Mouse (Mus musculus) adrenal gland, postnatal 4 days (tissue): ENCODE results near the gene Mtf1. TPM values are rescaled to one million over a fixed set of nuclear protein-coding genes. Genes with fewer than 3 reads are reported as not detected.

ENCODE experiments used
- DNase-seq, 2 experiments: peaks; one replicate each; pipeline ENCODE4 v3.0.0; 2021 to 2022; ENCODE audit warnings: low spot score in 2 of 2, mixed read lengths in 2 of 2
- total RNA-seq, 2 experiments: library from RNA; stranded (reverse); gene quantifications; 2 replicates each; pipeline ENCODE4 v1.2.3; 2021

Gene Mtf1
- total RNA-seq, 2 experiments from 2014 or later = 25.0 to 27.8 TPM

- no peak for DNase-seq
Observed at GRCm38 (mm10) chr4:124796913-124797312, 5.0 kb upstream of the Mtf1 start.

DNA sequence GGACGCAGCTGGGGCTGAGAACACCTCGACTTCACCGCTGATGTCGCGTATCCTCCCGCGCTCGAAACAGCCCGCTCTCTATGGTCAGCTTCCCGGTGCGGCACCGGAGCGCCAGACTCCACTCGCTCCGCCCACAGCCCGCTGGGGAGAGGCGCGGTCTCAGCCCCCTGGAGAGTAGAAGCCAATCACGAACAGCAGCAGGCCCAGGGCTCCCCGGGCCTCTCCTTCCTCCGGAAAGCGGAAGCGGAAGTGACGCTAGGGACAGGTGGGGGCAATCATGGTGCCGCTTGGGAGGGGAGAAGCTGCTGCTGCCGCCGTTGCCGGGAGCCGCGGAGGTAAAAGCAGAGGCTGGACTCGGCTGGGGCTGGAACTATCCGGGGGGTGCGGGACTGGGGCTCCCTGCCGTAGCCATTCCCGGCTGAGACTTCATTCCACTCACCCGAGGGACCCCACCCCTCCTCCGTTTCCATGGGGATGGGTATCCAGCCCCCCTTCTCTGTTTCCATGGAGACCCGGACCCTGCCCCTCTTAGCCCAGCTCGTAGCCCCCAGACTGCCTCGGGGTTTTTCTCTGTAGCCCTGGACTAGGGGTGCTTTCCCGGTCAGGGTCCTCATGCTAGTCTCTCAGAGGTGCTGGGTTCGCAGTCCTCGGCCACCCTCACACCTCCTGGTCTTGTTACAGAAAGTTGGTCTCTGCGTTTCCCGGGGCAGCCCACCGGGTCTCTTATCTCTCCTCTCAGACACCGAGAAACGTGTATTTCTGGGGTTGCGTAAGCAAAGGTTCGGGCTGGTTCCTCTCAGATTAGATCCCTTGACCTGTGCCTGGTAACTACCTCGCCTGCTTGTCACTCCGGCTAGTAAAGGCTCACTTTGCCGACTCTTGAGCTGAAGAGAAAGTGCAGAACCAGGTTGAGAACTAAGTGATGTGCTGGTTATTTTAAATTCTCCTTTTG is 681 bp downstream of the Mtf1 start:
- peak; percentile 87 to 96 for DNase-seq

GRCm38 (mm10) chr4:124803406-124803805 is 1.5 kb downstream of the Mtf1 start:
- DNase-seq = no peak

- no peak for DNase-seq
Observed at GRCm38 (mm10) chr4:124808511-124808910, 6.6 kb downstream of the Mtf1 start.

DNA sequence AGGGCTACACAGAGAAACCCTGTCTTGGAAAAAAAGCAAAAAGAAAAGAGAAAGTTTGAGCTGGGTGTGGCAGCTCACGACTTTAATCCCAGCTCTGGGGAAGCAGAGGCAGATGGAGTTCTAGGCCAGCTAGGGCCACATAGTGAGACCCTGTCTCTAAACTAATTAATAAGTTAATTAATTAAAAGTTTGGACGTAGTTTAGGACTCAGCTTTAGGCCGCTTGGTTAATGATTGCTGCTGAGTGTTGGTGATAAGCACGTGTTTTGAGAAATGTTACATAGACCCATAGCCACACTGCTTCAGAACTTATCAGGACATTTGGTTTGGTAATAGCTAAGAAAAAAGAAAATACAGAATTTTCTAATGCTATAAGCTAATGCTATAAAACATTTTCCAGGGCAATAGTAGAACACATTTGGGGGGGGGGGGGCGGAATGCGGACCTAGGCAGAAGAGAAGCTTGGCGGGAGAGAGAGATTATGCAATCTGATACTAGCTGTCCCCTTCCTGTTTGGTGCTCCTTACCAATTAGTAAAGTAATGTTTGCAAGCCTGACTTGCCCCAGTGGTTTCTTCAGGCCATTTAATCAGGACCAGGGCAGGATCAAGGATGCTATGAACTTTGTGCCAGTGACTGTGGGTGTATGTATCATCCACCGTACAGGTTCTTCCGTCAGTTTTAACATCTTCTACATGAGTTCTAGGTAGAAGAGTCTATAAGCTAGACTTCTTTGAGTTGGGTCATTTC is 7.4 kb downstream of the Mtf1 start:
- no peak for DNase-seq

DNA sequence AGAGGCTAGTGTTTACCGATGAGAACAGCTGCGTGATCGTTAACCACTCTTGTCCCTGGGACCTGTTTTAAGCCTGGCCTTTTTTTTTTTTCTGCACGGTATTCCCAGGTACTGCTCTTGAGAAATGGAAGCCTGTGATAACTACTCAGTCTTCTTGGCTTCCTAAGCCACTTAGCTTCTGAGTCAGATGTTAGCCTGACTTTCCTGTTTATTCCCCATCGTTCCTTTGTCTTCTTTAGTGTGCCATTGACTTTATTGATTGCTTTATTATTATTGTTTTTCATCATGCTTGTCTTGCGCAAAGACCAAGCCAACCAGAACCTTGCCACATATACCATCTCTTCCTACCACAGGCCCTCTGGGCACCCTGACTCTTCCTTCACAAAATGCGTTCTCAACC is 8.2 kb downstream of the Mtf1 start:
- no peak for DNase-seq

DNA sequence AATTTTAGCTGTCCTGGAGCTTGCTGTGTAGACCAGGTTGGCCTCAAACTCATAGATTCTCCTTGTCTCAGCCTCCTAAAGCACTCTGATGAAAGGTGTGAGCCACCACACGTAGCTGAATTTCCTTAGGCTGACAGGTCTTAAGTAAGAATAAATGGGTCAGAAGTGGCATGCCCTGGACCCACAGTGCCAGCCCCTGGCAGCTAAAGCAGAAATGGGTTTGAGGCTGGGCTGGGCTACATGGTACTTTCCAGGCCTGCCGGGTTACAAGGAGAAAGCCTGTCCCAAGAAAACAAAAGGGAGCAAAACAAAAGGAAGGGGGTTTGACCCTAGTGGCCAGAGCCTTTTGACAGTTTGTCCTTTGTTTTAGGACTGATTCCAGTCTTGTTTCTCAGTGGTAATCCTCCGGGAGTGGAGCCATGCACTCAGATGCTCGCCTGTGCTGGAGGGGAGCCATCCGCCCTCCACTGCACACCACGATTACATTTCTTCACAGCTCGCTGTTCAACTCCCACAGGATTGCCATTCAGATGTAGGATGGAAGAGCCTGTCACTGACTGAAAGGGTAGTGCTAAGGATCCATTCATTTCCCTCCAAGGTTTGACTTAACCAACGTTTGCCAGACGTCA is 9.6 kb downstream of the Mtf1 start:
- no peak for DNase-seq

- DNase-seq = no peak
Observed at GRCm38 (mm10) chr4:124815901-124816300, 14.0 kb downstream of the Mtf1 start.

- DNase-seq = peak in 1 of 2 experiments; percentile 10
Observed at GRCm38 (mm10) chr4:124817803-124818202, 15.9 kb downstream of the Mtf1 start.

DNA sequence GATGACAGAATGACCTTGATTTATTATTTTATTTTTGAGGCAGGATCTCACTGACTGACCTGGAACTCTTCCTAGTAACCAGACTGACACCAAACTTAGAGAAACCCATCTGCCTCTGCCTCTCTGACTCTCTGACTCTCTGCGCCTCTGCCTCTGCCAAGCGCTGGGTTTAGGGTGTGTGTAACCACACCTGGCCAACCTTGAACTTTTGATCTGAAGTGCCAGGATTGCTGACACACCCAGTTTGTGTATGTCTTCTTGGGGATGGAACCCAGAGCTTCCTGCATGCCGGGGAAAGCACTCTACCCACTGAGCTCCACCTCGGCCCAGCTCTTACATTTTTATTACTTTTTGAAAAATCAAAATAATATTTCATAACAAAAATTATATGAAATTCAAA is 16.9 kb downstream of the Mtf1 start:
- no peak for DNase-seq

GRCm38 (mm10) chr4:124824967-124825366 is 23.1 kb downstream of the Mtf1 start:
- DNase-seq = no peak

GRCm38 (mm10) chr4:124825371-124825965 is 23.6 kb downstream of the Mtf1 start:
- DNase-seq = no peak

DNA sequence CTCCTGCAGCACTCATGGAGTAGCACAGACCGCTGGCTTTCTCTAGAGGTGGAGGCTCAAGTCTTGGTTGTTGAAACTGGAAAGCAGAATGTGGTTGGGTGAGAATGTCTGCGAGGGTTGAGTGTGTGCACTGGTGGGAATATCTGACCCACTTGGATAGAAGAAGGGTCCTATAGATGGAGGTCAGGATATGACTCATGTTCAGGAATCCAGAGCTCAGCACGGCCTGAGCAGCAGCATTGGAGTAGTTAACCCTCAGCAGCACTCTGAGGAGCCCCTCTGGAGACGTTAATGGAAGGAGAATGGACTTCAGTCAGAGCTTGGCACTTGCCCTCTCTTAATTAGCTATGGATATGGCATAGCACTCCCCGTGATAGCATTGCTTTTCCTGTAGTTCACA is 27.8 kb downstream of the Mtf1 start:
- DNase-seq = no peak

GRCm38 (mm10) chr4:124832796-124833195 is 30.9 kb downstream of the Mtf1 start:
- DNase-seq = no peak

DNA sequence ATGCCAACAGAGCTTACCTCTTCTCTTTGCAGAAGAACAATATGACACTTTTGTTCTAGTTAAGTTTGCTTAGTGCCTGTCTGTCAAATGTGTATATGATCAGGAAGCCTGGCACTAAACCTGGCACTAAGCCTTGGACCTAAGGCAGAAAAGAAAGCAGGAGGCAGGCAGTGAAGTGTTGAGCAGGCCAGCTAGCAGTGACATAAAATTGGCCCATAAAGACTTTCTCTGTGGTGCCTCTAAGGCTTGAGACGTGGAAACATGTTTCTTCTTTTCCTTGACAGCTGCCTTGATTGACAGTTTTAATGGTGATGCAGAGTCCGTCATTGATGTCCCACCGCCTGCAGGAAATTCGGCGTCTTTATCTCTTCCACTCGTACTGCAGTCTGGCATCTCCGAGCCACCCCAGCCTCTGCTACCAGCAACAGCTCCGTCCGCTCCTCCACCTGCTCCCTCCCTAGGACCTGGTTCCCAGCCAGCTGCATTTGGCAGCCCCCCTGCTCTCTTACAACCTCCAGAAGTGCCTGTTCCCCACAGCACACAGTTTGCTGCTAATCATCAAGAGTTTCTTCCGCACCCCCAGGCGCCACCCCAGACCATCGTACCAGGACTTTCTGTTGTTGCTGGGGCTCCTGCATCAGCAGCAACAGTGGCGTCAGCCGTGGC is 36.3 kb downstream of the Mtf1 start:
- DNase-seq = no peak

DNA sequence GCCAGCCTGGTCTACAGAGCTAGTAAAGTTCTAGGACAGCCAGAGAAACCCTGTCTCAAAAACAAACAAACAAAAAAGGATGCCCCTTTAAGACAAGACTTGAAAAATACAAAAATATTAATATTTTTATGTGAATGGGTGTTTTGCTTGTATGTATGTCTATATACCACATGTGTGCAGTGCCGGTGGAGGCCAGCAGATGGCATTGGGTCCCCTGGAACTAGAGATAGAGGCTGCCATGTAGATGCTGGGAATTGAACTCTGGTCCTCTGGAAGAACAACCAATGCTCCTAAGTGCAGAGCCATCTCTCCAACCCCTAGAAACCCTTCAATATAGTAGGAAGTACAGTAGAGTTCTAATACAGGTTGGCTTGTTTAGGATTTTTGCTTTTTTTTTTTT is 39.1 kb downstream of the Mtf1 start:
- DNase-seq = no peak

- no peak for DNase-seq
Observed at GRCm38 (mm10) chr4:124843493-124843892, 41.6 kb downstream of the Mtf1 start.

DNA sequence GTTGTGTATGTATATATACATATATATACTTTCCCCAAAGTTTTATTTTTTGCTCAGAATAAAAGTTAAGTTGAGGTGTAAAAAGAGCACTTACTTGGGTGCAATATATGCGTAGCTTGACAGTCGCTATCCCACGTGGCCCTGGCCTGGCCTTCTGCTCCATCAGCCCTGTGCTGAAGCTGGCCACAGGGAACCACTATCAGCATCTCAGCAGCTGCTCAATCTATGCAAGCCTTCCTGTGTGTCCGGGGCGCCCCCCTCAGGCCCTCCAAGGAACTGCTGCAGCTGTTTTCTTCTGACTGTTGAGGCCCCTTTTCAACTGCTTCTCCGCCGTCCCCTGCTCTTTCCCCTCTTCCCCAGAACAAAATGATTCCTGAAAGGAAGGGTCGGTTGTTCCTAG is 45.7 kb downstream of the Mtf1 start:
- DNase-seq = peak; percentile 54 to 77

GRCm38 (mm10) chr4:124849631-124850260 is 47.8 kb downstream of the Mtf1 start:
- DNase-seq = no peak

DNA sequence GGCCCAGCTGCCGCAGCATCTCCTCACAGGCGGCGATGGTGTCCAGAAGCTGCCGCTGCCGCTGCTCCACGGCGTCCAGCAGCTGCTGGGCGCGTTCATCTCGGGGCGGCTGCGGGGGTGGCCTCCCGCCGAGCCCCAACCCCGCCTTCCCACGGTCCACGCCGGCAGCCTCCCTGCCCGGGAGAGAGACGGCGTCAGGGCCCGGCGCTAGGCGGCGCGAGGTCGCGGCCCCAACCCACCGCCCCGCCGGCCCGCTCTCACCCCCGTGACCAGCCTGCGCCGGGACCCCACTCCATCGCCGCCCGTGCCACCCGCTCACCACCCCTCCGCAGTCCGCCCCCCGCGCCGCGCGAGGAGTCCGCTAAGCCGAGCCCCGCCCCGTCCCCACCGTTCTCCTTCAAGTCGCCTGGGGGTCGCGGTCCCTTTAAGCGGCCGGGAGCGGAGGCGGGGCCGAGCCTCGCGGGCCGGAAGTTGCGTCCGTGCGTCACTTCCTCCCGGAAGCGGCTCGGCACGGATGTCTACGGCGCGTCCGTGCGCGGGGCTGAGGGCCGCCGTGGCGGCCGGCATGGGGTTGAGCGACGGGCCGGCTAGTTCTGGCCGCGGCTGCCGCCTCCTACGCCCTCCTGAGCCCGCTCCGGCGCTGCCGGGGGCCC is 48.5 kb downstream of the Mtf1 start, which contains the start of gene Yrdc:
TSS of gene Yrdc (plus strand) at position 419 of the 653 bp plus-strand sequence.
- DNase-seq = peak; percentile 85 to 87
